Mouse (Mus musculus) heart, adult 8-10 months (tissue): ENCODE results near the gene Mettl24. TPM values are rescaled to one million over a fixed set of nuclear protein-coding genes. Genes with fewer than 3 reads are reported as not detected.

Source experiments
- DNase-seq: peaks from one replicate; pipeline ENCODE4 v3.0.0; 2022; ENCODE audit warnings: low spot score
- total RNA-seq, 4 experiments: library from RNA; stranded (reverse); gene quantifications; 2 replicates each; pipeline ENCODE4 v1.2.4; 2022

The Mettl24 gene
- 1 to 10 TPM in 3 of 4 experiments, under 1 TPM in 1; 0.90 to 2.4 (median 1.5) TPM for total RNA-seq

DNA sequence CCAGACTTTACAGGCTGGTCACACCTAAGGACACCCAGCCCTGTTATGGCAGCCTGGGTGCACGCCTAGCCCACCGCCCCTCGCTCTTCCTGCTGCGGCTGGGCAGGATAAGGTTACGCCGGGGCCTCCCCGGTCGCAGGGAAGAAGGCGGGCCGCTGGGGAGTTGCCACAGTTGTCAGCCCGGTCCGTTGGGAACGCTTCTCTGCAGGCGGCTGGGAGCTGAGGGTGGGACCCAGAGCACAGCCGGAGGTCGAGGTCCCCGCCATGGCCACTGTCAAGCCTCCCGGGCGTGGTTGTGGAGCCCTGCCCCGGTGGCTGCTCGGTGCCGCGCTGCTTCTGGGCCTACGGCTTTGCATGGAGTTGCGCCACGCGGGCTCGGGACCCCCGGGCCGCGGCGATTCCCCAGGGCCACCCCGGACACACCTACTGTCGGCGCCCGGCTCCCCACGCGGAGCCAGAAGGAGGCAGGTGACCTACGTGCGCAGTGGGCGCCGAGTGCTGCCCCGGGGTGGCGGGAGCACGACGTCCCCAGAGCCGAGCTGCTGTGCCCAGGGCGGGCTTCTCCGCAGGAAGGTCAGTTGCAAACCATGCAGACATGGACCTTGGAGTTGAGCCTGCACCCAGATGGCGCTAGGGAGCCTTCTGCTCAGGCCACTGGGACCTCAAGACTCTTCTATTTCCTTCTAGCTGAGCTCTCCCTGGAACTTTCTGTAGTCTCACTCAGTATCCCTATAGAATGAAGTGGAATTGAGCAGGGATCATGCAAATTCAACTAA lies at the start of gene Mettl24:
Gene Mettl24, plus strand, starts transcription at position 191 of the 776 bp plus-strand sequence.
- DNase-seq, result peak; percentile 67

DNA sequence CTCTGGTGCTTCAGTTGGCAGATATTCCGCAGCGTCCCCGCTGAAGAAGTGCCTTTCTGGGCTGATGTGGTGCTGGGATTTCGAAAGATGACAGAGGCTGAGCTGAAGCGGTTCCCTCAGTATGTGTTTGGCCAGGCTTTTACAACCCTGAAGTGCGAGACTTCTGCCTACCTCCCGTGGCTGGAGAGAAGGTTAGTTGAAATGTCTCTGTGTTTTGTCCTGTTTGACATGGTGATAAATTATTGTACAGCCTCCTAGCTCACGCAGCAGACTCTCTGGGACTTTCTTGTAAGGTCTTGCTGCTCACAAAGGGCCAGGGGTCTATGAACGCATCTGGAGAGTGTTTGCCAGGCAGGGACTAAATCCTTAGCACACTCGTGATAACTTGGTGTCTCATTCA lies 45.8 kb upstream of the Mettl24 start:
- DNase-seq, result no peak

DNA sequence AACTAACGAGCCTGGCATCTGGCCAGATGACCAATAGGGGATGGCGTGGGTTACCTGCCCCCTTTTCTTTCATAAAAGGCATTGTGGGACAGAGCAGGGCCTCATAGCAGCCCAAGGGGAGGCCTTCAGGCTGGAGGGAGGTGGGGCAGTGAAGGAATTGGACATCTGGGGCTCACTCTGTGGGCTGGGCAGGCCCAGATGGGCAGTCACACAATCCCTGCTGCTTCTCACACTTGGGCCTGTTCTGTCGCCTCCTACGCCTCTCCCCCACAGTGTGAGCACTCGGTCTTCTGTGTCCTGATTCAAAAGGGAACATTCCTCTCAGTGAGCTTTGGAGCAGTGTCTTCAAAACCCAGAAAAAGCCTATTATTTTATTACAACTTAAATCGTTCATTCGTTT lies 44.8 kb upstream of the Mettl24 start:
- no peak for DNase-seq

- no peak for DNase-seq
These were observed 44.0 kb upstream of the Mettl24 start for GRCm38 (mm10) chr10:40638823-40639819.

DNA sequence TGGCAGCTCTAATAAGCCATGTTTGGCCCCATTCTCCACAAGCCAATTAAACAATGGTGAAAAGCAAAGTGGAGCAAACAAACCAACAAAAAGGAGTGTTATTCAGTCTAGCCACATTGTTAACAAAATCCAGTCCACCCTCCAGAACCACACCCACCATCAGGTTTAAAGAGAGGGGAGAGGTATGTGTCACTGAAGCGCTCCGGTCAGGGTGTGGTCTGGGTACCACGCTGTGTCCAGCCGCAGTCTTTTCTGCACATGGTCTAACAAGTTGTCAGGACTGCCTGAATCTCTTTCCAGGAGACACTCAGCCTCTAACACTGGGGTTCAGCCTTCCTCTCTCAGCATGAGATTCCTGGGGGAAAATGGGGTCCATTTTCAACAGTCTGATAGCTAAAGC lies 42.7 kb upstream of the Mettl24 start:
- DNase-seq, result no peak

DNA sequence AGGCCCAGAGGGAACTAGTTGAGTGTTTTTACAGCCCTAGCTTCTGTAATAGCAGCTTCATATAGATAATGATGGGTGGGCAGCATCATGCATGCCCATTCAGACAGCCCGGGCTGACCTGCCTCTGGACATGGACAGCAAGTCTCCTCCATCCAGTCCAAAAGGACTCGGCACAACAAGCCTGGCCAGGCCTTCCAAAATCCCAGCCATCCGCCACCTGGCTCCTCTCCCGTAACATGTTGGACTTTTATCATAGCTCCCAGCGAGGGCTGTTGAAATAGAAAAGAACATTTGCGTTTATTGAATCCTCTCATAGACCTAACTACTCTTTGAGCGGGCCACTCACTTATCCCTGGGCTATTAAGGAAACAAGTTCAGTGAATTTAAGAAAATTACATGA lies 41.2 kb upstream of the Mettl24 start:
- DNase-seq, result peak; percentile 28

DNA sequence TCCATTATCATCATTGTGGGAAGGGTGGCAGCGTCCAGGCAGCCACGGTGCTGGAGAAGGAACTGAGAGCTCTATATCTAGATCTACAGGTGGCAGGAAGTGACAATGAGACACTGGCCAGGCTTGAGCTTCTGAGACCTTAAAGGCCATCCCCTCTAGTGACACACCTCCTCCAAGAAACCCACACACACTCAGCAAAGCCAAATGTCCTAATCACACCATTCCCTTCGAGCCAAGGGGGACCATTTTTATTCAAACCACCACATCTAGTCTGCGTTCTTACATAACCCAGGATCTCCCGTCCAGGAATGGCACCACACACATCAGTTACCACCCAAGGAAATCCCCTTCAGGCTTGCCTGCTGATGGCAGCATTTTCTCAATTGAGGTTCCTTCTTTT lies 40.0 kb upstream of the Mettl24 start:
- no peak for DNase-seq

DNA sequence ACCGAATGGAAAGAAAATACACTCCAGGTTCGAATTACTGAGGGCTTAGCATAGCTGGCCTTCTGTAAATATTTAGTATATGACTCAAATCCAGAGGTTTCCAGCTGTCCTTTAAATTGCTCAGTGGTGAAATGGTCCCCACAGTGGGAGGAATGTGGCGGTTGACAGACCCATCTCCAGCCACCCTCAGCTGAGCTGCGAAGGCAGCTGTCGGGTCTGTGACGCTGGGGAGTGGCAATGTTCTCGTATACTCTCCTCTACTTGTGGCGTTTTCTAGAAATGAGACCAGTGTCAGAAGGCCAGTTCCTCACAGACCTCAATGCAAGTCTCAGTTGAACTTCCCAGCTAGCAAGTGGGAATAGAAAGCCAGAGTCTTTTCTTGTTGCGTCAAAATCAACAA lies 38.6 kb upstream of the Mettl24 start:
- DNase-seq, result no peak

- no peak for DNase-seq
These were observed 37.7 kb upstream of the Mettl24 start for GRCm38 (mm10) chr10:40645346-40645745.

DNA sequence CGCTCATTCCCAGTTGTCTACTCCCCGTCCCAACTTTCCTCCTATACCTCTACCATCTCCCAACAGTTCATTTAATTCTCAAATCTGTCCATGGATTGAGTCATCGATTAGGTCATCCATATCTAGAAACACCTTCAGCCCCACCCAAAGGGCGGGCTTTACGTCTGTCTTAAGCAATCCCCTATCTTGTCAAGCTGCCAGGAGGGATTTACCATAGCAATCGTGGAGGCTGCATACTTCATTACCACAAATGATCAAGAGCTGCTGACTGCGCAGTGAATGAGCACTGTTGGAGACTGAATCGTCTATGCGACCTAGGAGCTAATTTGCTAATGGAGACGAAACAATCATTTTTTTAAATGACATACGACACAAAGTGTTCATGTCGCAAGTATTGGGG lies 34.3 kb upstream of the Mettl24 start:
- no peak for DNase-seq

- peak; percentile 7 for DNase-seq
These were observed 33.4 kb upstream of the Mettl24 start for GRCm38 (mm10) chr10:40649634-40650033.

GRCm38 (mm10) chr10:40651676-40652075 lies 31.4 kb upstream of the Mettl24 start:
- DNase-seq, result no peak

GRCm38 (mm10) chr10:40665270-40665669 lies 17.8 kb upstream of the Mettl24 start:
- DNase-seq, result no peak

DNA sequence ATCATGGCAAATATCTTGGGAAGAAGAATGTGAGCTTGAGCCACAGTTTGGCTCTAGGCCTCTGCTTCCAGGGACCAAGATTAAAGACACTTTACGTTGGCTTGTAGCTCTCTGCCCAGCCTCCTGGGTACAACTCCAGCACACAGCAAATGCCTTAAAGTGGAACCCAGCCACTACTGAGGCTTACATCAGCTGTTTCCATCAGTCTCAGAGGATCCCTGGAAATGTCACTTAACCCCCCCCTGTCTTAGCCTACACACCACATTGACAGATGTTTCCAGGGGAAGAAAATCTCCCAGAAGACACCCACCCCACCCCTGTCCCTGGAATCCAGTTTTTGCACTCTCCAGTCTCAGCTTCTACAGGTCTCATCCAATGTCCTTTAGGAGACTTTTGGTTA lies 16.1 kb upstream of the Mettl24 start:
- no peak for DNase-seq

GRCm38 (mm10) chr10:40668640-40669039 lies 14.4 kb upstream of the Mettl24 start:
- no peak for DNase-seq

GRCm38 (mm10) chr10:40672587-40673296 lies 10.3 kb upstream of the Mettl24 start:
- no peak for DNase-seq

- no peak for DNase-seq
These were observed 9.8 kb upstream of the Mettl24 start for GRCm38 (mm10) chr10:40673297-40673665.

DNA sequence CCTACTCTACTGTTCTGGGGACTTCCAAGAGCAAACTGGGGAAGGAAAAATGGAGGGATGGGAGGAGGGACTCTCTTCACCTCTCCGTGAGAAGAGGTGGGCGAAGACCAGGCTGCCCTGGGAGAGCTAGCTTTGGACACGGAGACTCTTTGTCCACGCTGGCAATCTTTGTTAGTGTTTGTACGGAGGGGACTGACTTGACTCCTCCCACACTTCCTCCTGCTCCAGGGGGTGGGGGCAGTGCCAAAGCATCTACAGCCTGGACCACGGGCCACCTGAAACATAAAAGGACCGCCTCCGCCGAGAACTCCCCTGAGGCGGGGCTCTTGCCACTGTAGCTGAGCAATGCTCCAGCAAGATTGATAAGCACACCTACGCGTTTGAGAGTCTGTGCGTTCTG lies 8.9 kb upstream of the Mettl24 start:
- no peak for DNase-seq

DNA sequence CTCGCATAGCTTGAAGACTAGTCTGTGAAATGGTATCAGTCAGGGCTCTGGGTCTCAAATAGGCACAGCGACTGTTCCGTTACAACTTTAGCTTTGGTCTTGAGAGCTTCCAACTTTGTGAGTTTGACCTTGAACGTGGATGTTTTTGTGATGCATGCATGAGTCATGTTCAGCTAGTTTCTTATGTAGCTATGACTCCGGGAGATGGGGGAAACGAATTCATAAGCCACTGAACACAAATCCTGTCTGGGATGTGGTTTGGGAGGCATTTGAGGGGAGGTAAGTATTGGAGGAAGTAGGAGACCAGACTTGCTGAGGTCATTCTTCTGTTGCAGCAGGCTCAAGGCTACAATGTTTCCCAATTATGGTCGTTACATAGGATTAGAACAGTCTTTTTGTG lies 7.2 kb upstream of the Mettl24 start:
- no peak for DNase-seq

- no peak for DNase-seq
These were observed 4.6 kb upstream of the Mettl24 start for GRCm38 (mm10) chr10:40678477-40678876.

DNA sequence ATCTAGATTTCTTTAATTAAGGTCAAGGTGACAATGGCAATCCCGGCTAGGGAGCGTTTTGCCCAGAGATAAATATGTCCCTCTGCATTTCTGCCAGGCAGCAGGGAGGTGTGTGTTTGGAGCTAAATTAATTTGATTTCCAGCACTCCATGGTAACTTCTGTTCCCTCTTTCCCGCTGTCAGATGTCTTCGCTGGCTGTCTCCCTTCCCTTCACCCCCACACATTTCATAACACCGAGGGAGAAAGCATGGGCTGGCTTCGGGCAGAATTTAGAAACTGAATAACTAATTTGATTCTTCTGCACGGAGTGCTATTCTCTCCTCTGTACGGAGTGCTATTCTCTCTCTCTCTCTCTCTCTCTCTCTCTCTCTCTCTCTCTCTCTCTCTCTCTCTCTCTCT lies 612 bp upstream of the Mettl24 start:
- DNase-seq, result peak; percentile 4

DNA sequence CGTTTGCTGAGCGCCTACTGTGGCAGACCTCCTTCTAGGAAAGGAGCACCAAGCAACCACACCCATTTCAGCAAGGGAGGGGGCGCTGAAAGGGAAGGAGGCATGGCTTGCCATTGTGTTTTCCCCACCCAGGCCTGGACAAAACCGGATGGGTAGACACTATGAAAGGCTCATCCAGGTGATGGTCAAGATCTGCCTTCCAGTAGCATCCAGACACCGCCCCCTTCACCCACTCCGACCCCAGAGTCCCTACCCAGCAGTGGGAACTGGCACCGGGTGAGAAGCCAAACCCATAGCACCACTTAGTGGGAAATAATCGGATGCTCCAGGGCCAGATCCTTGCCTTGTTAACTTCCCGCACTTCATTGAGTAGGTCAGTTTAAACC lies 779 bp downstream of the Mettl24 start:
- no peak for DNase-seq
